Mouse (Mus musculus): ENCODE data around the gene Gripap1. TPM values are rescaled to one million over a fixed set of nuclear protein-coding genes. Genes with fewer than 3 reads are reported as not detected.

Gene Gripap1
- polyA plus RNA-seq, 1 experiment from 2014 or later, result 27.3 TPM

GRCm38 (mm10) chrX:7869826-7870225 is 80.3 kb downstream of the Gripap1 start:
- H3K4me2 ChIP-seq, result no peak overlapping the region
- H3K9ac ChIP-seq, result no peak overlapping the region
- 0 out of 2 replicates have a peak, but pooled peaks cover 9% of the 10 kb centered on the region for H3K4me1 ChIP-seq
- peaks cover 42% of the 10 kb centered on the region for H3K36me3 ChIP-seq
- H3K27ac ChIP-seq (replicated peaks), result no peak overlapping the region
- no peak overlapping the region for H3K4me3 ChIP-seq
- ATAC-seq (ENCODE audit: extremely low read depth, insufficient number of reproducible peaks, low FRiP score, low TSS enrichment), result no peak
- no peaks in the 10 kb centered on the region for H3K9me3 ChIP-seq
- 41% methylated on average over 3 of the region's 3 CpGs for WGBS
- H3K27me3 ChIP-seq (replicated peaks), result no peaks in the 10 kb centered on the region

MicroRNAs within 50 kb of the gene (microRNA counts, 519-probe panel; counts per million panel counts)
- microRNA mmu-miR-1198, result 209 counts per million, percentile 61 among the panel's probes with 10 or more counts

Small RNA genes lying within 50 kb of the gene (microRNA-seq; reads per million reads assigned to microRNA genes)
- gene Mir1198, result 23.7 reads per million, percentile 36 among the genes with 10 or more reads in this experiment

Other genes starting within 250 kb of the Gripap1 start
- gene Foxp3, start 216.1 kb upstream of the Gripap1 start, polyA plus RNA-seq (2015; fragmentation: Nextera tagmentation; extraction: Ambion mirVana), result 0.19 TPM in 1 of 2 replicates, not detected in the other
- 1.4 and 1.8 TPM in 2 replicates for gene Ppp1r3f, start 215.5 kb upstream of the Gripap1 start, polyA plus RNA-seq (2015; fragmentation: Nextera tagmentation; extraction: Ambion mirVana)
- 18.2 and 20.0 TPM in 2 replicates for gene Ccdc22, start 184.2 kb upstream of the Gripap1 start, polyA plus RNA-seq (2015; fragmentation: Nextera tagmentation; extraction: Ambion mirVana)
- not detected in 2 replicates for gene Cacna1f, start 182.7 kb upstream of the Gripap1 start, polyA plus RNA-seq (2015; fragmentation: Nextera tagmentation; extraction: Ambion mirVana)
- gene Syp, start 151.3 kb upstream of the Gripap1 start, polyA plus RNA-seq (2015; fragmentation: Nextera tagmentation; extraction: Ambion mirVana), result 0.55 and 0.75 TPM in 2 replicates
- gene Prickle3, start 132.5 kb upstream of the Gripap1 start, polyA plus RNA-seq (2015; fragmentation: Nextera tagmentation; extraction: Ambion mirVana), result 7.0 and 7.3 TPM in 2 replicates
- gene Plp2, start 118.4 kb upstream of the Gripap1 start, polyA plus RNA-seq (2015; fragmentation: Nextera tagmentation; extraction: Ambion mirVana), result 157 and 175 TPM in 2 replicates
- gene Magix, start 108.5 kb upstream of the Gripap1 start, polyA plus RNA-seq (2015; fragmentation: Nextera tagmentation; extraction: Ambion mirVana), result 0.11 and 0.25 TPM in 2 replicates
- 28.3 and 30.2 TPM in 2 replicates for gene Gpkow, start 92.6 kb upstream of the Gripap1 start, polyA plus RNA-seq (2015; fragmentation: Nextera tagmentation; extraction: Ambion mirVana)
- 25.0 and 28.7 TPM in 2 replicates for gene Wdr45, start 75.4 kb upstream of the Gripap1 start, polyA plus RNA-seq (2015; fragmentation: Nextera tagmentation; extraction: Ambion mirVana)
- gene Gm45208, start 67.5 kb upstream of the Gripap1 start, polyA plus RNA-seq (2015; fragmentation: Nextera tagmentation; extraction: Ambion mirVana), result 0.27 and 0.74 TPM in 2 replicates
- 42.4 and 42.5 TPM in 2 replicates for gene Praf2, start 61.3 kb upstream of the Gripap1 start, polyA plus RNA-seq (2015; fragmentation: Nextera tagmentation; extraction: Ambion mirVana)
- gene Ccdc120, start 38.9 kb upstream of the Gripap1 start, polyA plus RNA-seq (2015; fragmentation: Nextera tagmentation; extraction: Ambion mirVana), result 5.6 and 6.1 TPM in 2 replicates
- 16.3 and 16.9 TPM in 2 replicates for gene Tfe3, start 27.2 kb upstream of the Gripap1 start, polyA plus RNA-seq (2015; fragmentation: Nextera tagmentation; extraction: Ambion mirVana)
- 0.72 and 1.2 TPM in 2 replicates for gene Kcnd1, start 32.5 kb downstream of the Gripap1 start, polyA plus RNA-seq (2015; fragmentation: Nextera tagmentation; extraction: Ambion mirVana)
- gene Otud5, start 51.6 kb downstream of the Gripap1 start, polyA plus RNA-seq (2015; fragmentation: Nextera tagmentation; extraction: Ambion mirVana), result 28.0 and 29.4 TPM in 2 replicates
- gene Pim2, start 88.5 kb downstream of the Gripap1 start, polyA plus RNA-seq (2015; fragmentation: Nextera tagmentation; extraction: Ambion mirVana), result 5.9 and 6.7 TPM in 2 replicates
- gene Slc35a2, start 94.3 kb downstream of the Gripap1 start, polyA plus RNA-seq (2015; fragmentation: Nextera tagmentation; extraction: Ambion mirVana), result 24.1 and 25.4 TPM in 2 replicates
- 79.0 and 81.7 TPM in 2 replicates for gene Pqbp1, start 109.5 kb downstream of the Gripap1 start, polyA plus RNA-seq (2015; fragmentation: Nextera tagmentation; extraction: Ambion mirVana)
- 130 and 143 TPM in 2 replicates for gene Timm17b, start 109.6 kb downstream of the Gripap1 start, polyA plus RNA-seq (2015; fragmentation: Nextera tagmentation; extraction: Ambion mirVana)
- gene Gm10491, start 118.1 kb downstream of the Gripap1 start, polyA plus RNA-seq (2015; fragmentation: Nextera tagmentation; extraction: Ambion mirVana), result not detected in 2 replicates
- not detected in 2 replicates for gene Gm10490, start 119.8 kb downstream of the Gripap1 start, polyA plus RNA-seq (2015; fragmentation: Nextera tagmentation; extraction: Ambion mirVana)
- gene Pcsk1n, start 130.1 kb downstream of the Gripap1 start, polyA plus RNA-seq (2015; fragmentation: Nextera tagmentation; extraction: Ambion mirVana), result 0.42 and 0.78 TPM in 2 replicates
- not detected in 2 replicates for gene Eras, start 138.8 kb downstream of the Gripap1 start, polyA plus RNA-seq (2015; fragmentation: Nextera tagmentation; extraction: Ambion mirVana)
- gene Hdac6, start 158.1 kb downstream of the Gripap1 start, polyA plus RNA-seq (2015; fragmentation: Nextera tagmentation; extraction: Ambion mirVana), result 22.8 and 24.9 TPM in 2 replicates
- 2.8 and 5.9 TPM in 2 replicates for gene Gata1, start 188.3 kb downstream of the Gripap1 start, polyA plus RNA-seq (2015; fragmentation: Nextera tagmentation; extraction: Ambion mirVana)
- gene Glod5, start 228.7 kb downstream of the Gripap1 start, polyA plus RNA-seq (2015; fragmentation: Nextera tagmentation; extraction: Ambion mirVana), result 0.38 and 0.53 TPM in 2 replicates

Measured in heart, embryonic 13.5 days (tissue).